Mouse (Mus musculus) stomach, postnatal 0 days (tissue): ENCODE measurements around the gene Spryd3.

Source experiments
- CTCF ChIP-seq: IDR thresholded peaks from 2 replicates; pipeline ENCODE4 v1.5.1; 2016; ENCODE audit warnings: antibody characterized with exemption, low read depth, mild to moderate bottlenecking, moderate library complexity
- EP300 ChIP-seq: optimal IDR thresholded peaks from 2 replicates; pipeline ENCODE3; 2016; ENCODE audit warnings: antibody characterized with exemption

GRCm38 (mm10) chr15:102135522-102136128 lies 409 bp downstream of the Spryd3 start:
- no peak for TF ChIP-seq CTCF
- no peak for TF ChIP-seq EP300
